Comparison of ENCODE assay signal across 8 mouse cellular contexts in genomic region chr17:20944985-20945891, GRCm38 (mm10). TPM values are rescaled to one million over a fixed set of nuclear protein-coding genes. Genes with fewer than 3 reads are reported as not detected.
DNase-seq lines count a peak whose midpoint lies in the region; ATAC-seq and TF ChIP-seq lines count a peak whose summit lies in the region.

Gene Ppp2r1a (plus strand): TSS chr17:20945311.

- peak; percentile 97 for ATAC-seq in frontal cortex, adult (ENCODE audit: low TSS enrichment)
- peak; percentile 97 for ATAC-seq in lung, postnatal 0 days

- H3K36me3 ChIP-seq in hindbrain, embryonic 10.5 days: no peaks in the 10 kb centered on the region
- H3K36me3 ChIP-seq in lung, postnatal 0 days (ENCODE audit: insufficient read depth, low read length): no peaks in the 10 kb centered on the region

- TF ChIP-seq EP300 in lung, postnatal 0 days (IDR thresholded peaks at IDR 0.05): no peak

- H3K9me3 ChIP-seq in hindbrain, embryonic 10.5 days: no peaks in the 10 kb centered on the region
- no peaks in the 10 kb centered on the region for H3K9me3 ChIP-seq in lung, postnatal 0 days (ENCODE audit: low read length)

- peak; percentile 29; the same call in 1 of the 2 replicates for TF ChIP-seq CTCF in lung, postnatal 0 days (IDR thresholded peaks at IDR 0.05)

- no peaks in the 10 kb centered on the region for H3K27me3 ChIP-seq in hindbrain, embryonic 10.5 days (ENCODE audit: insufficient read depth, poor library complexity, severe bottlenecking)
- H3K27me3 ChIP-seq in lung, postnatal 0 days (replicated peaks; ENCODE audit: insufficient read depth, low read length): no peaks in the 10 kb centered on the region

- H3K27ac ChIP-seq in hindbrain, embryonic 10.5 days: peak within 1 kb of the TSS; percentile 96
- H3K27ac ChIP-seq in lung, postnatal 0 days (ENCODE audit: low read length): peak within 1 kb of the TSS; percentile 95

- H3K4me3 ChIP-seq in hindbrain, embryonic 10.5 days: peak within 1 kb of the TSS; percentile 79
- H3K4me3 ChIP-seq in lung, postnatal 0 days (ENCODE audit: low read depth, low read length): peak within 1 kb of the TSS; percentile 86

- H3K4me1 ChIP-seq in hindbrain, embryonic 10.5 days (replicated peaks): peaks cover 26% of the 10 kb centered on the region
- H3K4me1 ChIP-seq in lung, postnatal 0 days (ENCODE audit: insufficient read depth, low read depth, low read length): peaks cover 15% of the 10 kb centered on the region; the same call in 1 of the 2 replicates

- under 1% methylated on average over 69 of the region's 69 CpGs for WGBS in hindbrain, embryonic 10.5 days
- under 1% methylated on average over 69 of the region's 69 CpGs for WGBS in lung, postnatal 0 days

- peak within 1 kb of the TSS; percentile 92 for H3K9ac ChIP-seq in lung, postnatal 0 days (replicated peaks; ENCODE audit: low read depth)

- DNase-seq in MN1 (ENCODE audit: low spot score): peak; percentile 100
- peak; percentile 100 for DNase-seq in cerebellum, adult 9-10 months
- DNase-seq in hindbrain, embryonic 10.5 days (ENCODE audit: low spot score): peak; percentile 98
- peak; percentile 100 for DNase-seq in layer of hippocampus, adult 9-11 months
- peak; percentile 100 for DNase-seq in lung, postnatal 0 days (ENCODE audit: low spot score)
- DNase-seq in ovary, postnatal 14 days (ENCODE audit: low spot score): peak; percentile 98
- DNase-seq in thymus, postnatal 14 days: peak; percentile 95

- H3K4me2 ChIP-seq in lung, postnatal 0 days (replicated peaks; ENCODE audit: low read depth, low read length): peak within 1 kb of the TSS; percentile 84

RNA-seq across cellular contexts. Expression of gene Ppp2r1a, which starts in this region (rescaled TPM):
- polyA plus RNA-seq in hindbrain, embryonic 10.5 days (2016; fragmentation: Nextera tagmentation; extraction: Ambion mirVana): 507 and 597 TPM in 2 replicates
- polyA plus RNA-seq in lung, postnatal 0 days (2015; fragmentation: Nextera tagmentation; extraction: Ambion mirVana): 208 and 221 TPM in 2 replicates

Comparison
In these comparisons a context has a peak if more than half of its experiments do, and no peak if none do; other contexts are left out.
1. Peak in every context shown above with its lines: DNase-seq, ATAC-seq, H3K4me3 ChIP-seq and H3K27ac ChIP-seq.